Mouse (Mus musculus): ENCODE measurements around the gene Dpf2.

Gene Dpf2

GRCm38 (mm10) chr19:5935266-5935665 lies 22.5 kb upstream of the Dpf2 start:
- no peak for DNase-seq

DNA sequence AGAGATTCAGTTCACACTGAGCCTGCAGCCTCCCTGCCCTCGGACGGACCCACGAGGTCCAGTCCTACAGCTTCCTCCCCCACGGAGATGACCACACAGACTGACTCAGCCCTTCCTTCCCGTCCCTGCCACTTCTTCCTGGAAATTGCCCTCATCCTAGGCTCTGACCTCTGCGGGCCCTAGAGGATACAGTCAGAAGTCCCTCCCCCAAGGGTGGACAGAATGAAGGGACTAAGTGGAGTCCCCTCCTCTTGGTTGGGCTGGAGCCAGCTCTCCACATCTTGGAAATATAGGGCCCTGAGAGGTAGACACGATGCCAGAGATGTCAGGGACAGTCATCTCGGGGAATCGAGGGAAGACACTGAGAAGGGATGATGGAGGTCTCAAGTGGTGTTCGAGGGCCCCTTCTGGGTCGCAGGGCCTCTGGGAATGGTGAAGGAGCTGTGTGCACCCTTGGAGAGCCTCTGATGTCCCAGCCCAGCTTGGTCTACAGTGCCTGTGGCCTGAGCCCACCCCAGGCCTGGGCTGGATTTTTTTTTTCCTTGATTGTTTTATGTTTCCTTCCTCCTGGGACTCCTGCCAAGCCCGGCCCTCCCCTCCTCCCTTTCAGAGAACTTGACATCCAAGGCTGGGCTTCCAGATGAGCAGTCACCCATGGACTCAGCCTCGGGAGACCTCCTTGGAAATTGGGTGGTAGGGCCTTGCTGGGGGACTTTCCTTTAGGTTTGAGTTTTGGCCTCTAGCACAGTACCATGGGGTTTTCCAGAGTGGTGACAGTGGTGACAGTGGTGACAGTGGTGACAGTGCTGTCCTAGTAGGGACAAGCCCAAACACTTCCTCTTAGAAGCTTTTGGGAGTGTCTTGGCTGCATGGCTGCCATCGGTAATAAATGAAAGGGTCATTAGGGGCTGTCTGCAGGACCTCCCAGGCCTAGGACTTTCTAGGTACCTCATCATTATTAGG lies 17.1 kb upstream of the Dpf2 start:
- DNase-seq, result peak; percentile 87

- no peak for DNase-seq
Observed at GRCm38 (mm10) chr19:5928546-5928945, 15.7 kb upstream of the Dpf2 start.

DNA sequence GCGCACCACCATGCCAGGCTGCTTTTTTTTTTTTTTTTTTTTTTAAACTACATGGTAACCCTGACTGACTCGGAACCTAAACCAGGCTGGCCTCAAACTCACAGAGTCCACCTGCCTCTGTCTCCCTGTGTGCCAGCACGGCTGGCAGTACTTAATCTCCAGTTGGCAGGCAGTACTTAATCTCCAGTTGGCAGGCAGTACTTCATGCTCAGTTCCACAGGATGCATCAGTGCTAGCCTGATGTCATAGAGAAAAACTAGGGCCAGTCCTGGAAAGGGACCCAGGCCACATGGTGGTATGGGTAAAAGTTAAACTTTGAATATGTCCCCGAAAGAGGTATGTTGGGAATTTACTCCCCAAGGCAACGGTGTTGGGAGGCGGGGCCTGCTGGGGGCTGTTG lies 15.3 kb upstream of the Dpf2 start:
- DNase-seq, result no peak

DNA sequence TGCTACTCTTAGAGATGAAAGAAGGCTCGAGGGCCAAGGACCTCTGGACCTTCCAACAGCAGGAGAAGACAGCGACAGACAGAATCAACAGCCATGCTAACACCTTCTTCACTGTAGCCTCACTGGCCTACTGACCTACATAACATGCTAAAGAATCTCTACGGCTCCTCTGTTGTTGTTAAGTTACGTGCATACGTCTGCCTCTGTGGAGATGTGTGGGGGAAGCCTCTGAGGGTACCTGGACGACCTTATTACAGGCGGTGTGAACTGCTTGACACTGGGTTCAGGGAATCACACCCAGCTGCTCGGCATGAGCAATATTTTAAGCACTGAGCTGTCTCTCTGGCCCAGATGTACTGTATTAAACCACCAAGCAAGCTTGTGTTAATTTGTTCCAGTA lies 14.7 kb upstream of the Dpf2 start:
- no peak for DNase-seq

DNA sequence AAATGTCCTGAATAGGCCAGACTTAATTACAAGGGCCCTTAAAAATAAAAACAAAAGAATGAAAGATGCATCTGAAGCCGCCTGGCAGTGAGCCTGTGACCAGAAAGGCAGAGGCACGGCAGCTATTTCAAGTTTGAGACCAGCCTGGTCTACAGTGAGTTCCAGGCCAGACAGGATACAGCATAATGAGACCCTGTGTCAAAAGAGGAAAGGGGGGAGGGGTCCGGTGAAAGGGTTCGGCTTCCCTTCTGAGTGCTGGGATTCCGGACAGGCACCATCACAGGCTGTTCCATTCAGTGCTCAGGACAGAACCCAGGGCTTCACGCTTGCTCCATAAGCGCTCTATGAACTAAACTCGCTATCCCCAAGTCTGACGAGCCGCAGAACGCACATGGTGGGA lies 14.2 kb upstream of the Dpf2 start:
- DNase-seq, result no peak

GRCm38 (mm10) chr19:5925311-5925855 lies 12.6 kb upstream of the Dpf2 start:
- no peak for DNase-seq

- DNase-seq, result peak; percentile 96
Observed at GRCm38 (mm10) chr19:5924713-5925093, 11.9 kb upstream of the Dpf2 start, which contains the start of gene Cdc42ep2. Gene Cdc42ep2 (minus strand): TSS chr19:5924816.

DNA sequence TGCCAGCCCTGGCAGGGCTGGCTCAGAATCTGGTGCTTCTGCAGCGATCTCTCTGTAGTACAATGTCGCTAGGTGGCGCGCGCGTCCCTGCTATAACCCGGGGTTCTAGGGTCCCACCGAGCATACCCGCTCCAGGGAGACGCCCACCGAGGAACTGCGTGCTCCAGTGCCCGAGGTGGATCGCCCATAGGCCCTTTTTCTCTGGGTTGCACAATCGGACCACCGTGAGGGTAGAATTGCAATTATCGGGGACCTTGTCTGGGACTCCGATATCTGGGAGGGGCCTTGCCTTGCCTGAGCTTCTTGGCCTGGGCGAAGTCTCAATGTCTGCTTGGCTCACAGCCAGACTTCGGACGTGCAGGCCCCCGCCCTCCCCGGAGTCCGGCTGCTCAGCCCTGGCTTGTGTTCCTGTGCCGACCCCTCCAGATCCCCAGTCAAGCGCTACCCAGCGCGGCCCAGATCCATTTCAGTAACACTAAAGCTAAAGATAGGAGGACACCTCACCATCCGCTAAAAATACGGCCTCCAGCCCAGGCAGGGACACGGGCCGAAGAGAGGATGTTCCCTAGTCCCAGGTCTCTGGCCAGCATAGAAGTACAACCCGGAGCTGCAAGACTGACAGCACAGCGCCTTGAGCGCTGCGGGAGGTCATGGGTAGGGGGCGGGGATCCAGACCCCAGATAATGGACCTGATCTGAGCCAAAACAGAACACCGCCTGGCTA lies 11.3 kb upstream of the Dpf2 start:
- DNase-seq, result peak; percentile 95

- no peak for DNase-seq
Observed at GRCm38 (mm10) chr19:5922963-5923362, 10.2 kb upstream of the Dpf2 start.

DNA sequence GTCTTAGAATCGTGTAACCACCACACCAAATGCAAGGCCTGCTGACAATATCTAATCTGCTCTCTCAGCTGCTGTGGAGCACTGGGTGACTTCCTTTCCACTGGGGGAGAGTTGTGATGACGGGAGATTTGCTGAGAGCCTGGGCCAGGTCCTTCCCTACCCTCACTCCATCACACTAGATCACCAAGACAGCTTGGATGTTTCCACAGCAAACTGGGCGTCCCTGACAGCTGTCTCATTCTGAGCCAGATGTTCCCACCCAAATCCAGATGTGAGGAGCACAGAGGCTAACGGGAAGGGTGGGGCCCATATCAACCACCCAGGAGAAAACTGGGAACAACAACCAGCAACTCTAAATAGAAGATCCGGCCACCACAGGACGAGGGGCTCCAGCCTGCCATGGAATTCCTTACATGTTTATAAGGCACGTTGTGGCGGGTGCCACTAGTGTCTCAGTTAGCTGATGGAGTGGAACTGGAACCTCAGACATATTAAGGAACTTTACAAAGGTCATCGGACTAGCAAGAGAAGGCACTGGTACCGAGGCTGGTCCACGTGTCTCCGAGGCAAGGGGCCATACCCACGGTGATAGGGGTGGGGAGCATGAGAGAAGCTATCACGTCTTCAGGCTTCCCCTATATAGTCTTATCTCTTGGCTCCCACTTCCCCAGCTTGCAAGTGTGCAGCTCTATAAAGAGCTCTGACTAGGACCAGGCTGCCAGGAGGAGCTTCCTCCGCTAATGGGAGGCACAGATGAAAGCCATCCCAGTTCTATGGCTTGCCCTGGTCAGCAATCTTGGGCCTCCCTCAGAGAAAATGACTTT lies 9.5 kb upstream of the Dpf2 start:
- no peak for DNase-seq

- peak; percentile 49 for DNase-seq
Observed at GRCm38 (mm10) chr19:5921715-5922114, 8.9 kb upstream of the Dpf2 start.

DNA sequence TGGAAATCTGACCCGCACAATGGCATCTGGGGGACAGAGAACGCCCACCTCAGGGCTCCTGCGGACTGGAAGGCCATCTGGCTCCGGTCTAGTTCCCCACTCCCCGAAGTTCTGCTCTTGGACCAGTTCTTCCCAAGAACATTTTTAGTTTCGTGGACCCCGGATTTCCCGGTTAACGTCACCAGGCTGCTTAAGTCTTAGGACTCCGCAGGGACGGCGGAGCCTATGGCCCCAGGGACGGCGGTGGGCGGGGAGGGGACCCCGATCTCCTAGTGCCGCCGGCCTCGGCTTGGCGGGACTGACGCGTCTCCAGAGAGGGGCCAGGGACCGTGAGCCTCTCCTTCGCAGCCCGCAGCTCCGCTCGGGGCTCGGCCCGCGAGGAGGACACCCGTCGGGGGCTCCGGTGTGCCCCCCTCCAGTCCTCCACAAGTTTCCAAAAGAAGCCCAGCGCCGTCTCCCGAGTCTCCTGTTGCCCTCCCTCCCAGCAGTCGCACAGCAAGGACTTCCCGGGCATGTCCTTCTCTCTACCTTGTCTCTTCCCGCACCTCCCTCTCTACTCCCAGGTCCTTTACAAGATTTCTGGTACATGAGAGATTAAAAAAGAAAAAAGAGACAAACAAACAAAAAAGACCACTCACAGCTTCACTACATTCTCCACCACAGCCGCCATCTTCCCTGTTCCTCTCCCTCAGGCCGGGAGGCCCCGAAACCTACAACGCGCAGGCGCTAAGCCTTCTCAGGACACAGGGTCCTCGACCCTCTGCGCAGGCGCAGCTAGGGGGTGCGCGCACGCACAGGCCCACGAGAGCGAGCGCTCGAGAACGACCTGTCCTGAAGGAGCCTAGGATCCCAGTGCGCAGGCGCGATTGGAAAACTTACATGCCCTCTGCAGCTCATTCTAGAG lies 455 bp downstream of the Dpf2 start:
- DNase-seq, result peak; percentile 99

DNA sequence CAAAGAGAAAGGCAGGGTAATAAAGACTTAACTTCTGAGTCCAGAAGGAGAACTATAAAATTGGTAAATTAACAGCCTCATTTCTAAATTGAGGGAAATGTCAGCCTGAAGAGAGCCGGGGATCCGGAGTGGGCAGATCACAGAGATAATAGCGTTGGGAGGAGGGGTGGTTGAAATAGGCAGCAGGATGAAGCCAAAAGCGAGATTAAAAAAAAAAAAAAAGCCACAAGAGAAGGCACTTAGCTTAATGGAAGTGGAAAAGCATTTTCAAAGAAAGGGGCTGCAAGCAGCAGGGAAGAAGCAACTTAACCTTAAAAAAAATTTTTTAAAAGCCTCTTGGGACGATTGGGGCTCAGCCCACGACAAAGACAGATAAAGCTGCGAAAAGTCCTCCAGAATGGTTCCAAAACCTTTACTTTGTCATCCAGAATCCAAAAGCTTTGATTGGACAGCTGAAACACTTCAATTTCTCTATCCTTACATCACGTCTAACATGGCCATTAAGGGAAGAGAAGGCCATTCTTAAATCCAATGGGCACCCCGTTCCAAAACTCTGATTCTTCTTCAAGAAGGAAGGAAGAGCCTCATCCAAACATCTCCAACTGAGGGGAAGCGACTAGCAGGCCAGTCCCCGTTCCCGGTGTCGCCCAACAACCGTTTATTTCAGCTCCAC lies 1.2 kb downstream of the Dpf2 start:
- DNase-seq, result no peak

GRCm38 (mm10) chr19:5910221-5910620 lies 2.6 kb downstream of the Dpf2 start:
- no peak for DNase-seq

GRCm38 (mm10) chr19:5907275-5907674 lies 5.5 kb downstream of the Dpf2 start:
- DNase-seq, result no peak

GRCm38 (mm10) chr19:5894002-5894678 lies 18.7 kb downstream of the Dpf2 start, which contains the start of gene Tigd3:
Gene Tigd3 (minus strand): TSS chr19:5894149.
- peak; percentile 93 for DNase-seq

DNA sequence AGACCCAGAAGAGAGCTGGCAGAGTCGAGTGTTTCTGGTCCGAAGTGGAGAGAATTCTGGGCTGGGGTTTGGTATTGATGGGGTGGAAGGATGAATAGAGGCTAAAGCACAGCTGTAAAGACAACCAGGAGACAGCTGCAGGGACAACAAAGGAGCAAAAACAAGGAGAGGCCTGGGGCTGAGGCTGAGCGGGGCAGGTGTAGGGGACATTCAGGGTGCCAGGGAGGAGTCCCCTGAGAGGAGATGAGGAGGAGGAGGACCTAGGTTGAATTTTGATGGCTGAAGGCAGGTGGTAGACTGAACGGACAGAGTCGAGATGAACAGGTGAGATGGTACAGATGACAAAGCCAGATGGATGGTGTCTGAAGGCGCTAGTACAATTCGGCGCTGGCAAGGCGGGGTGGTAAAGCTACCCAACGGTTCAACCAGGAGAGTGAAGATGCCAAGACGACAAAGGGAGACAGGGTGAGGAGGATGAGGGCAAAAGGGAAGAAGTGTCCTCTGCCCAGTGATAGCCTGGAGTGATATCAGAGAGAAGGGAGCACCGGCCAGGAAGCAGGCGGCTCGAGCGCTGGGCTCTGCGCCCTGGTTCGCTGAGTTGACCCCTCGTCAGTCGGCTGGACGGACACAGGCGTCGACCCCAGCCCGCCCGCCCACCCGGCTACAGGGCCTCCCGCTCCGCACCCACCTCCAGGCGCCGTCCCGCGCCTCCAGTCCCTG lies 19.4 kb downstream of the Dpf2 start:
- DNase-seq, result no peak

DNA sequence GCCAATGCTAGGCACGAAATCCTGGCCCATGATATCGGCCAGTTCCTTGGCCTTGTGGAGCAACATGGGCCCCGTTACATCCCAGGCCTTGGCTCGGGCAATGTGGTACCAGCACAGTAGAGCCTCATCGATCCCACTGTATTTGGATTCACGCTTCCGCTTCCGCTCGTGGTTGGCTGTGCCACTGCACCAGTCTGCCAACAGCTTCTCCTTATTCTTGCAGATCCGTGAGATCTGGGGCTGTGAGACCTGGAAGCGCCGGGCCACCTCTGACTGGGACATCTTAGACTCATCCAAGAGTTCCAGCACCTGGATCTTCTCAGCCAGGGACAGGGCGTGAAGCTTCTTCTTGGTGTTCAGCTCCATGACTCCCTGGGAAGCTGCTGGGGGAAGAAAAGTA lies 20.1 kb downstream of the Dpf2 start:
- no peak for DNase-seq

DNA sequence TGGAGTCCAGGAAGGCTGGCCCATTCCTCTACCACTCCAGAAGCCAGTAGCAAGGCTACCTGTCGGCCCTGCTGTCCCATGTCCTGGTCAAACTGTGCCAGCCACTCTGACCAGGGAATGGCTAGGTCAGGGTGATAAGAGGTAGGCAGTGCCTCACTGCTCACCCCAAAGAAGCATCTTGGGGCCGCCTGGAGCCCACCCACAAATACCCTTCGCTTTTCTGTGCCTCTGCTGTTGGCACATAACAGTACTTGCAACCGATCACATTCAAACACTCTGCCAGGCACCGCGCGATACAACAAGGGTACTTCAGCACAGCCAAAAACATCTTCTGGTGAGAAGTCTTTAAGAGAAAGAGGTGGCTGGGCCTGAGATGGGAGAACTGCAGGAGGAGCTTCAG lies 20.5 kb downstream of the Dpf2 start:
- no peak for DNase-seq
